Mouse (Mus musculus) thymus, adult 2 months (tissue): ENCODE data around the gene Gfra1.

Experiments
- CTCF ChIP-seq: fragments of 200-500 bp; IDR thresholded peaks from 2 replicates; pipeline ENCODE4 v1.5.1; 2012; ENCODE audit warnings: mild to moderate bottlenecking, control low read depth, low read length, moderate library complexity, borderline replicate concordance; ENCODE audit not compliant: control insufficient read depth, poor library complexity, insufficient read depth; ENCODE audit errors: extremely low read depth
- POLR2A ChIP-seq: fragments of 200-500 bp; IDR thresholded peaks from 2 replicates; pipeline ENCODE4 v1.6.1; 2012; ENCODE audit warnings: mild to moderate bottlenecking, low read length, control low read depth, moderate library complexity; ENCODE audit not compliant: control insufficient read depth, poor library complexity, insufficient read depth; ENCODE audit errors: extremely low read depth

GRCm38 (mm10) chr19:58388851-58389447, 66.8 kb downstream of the Gfra1 start:
- no peak for TF ChIP-seq CTCF
- no peak for TF ChIP-seq POLR2A
